Mouse (Mus musculus) liver, embryonic 14.5 days (tissue): ENCODE results near the gene Ms4a10. TPM values are rescaled to one million over a fixed set of nuclear protein-coding genes. Genes with fewer than 3 reads are reported as not detected.
A peak's percentile ranks its signal among the peaks of the same experiment; 100 is the strongest.

Experiments used
- ATAC-seq: fragments of 200-750 bp; cut with Nextera tagmentation; 2 replicates; pipeline ENCODE4 v1.8.0; 2017; ENCODE audit warnings: moderate number of reproducible peaks, mild to moderate bottlenecking, moderate library complexity; ENCODE audit not compliant: insufficient read depth
- DNase-seq, 3 experiments: peaks; one replicate each; pipeline ENCODE4 v3.0.0-alpha.2; 2012 to 2013; ENCODE audit warnings: low read depth in 3 of 3, low spot score in 3 of 3
- H3K27ac ChIP-seq: fragments of 300-500 bp; sonication (generic); 2 replicates; pipeline ENCODE4 v1.5.1; 2014; ENCODE audit warnings: moderate library complexity, mild to moderate bottlenecking, control low read depth, inconsistent platforms
- H3K27me3 ChIP-seq: fragments of 300-500 bp; sonication (generic); 2 replicates; pipeline ENCODE4 v1.6.1; 2014; ENCODE audit warnings: mild to moderate bottlenecking, low read length, moderate library complexity; ENCODE audit not compliant: control insufficient read depth, insufficient read depth
- H3K36me3 ChIP-seq: fragments of 300-500 bp; sonication (generic); replicated peaks from 2 replicates; pipeline ENCODE4 v1.6.1; 2014; ENCODE audit warnings: low read depth; ENCODE audit not compliant: control insufficient read depth, insufficient read depth
- H3K4me1 ChIP-seq, 2 experiments: fragments of 200-500 bp in 1 of 2; fragments of 300-500 bp in 1 of 2; sonication (generic) in 1 of 2; replicated peaks; 2 replicates each; pipeline ENCODE4 v1.6.1; 2012 to 2014; ENCODE audit warnings: antibody characterized with exemption in 1 of 2, inconsistent platforms in 1 of 2, low read length in 1 of 2; ENCODE audit not compliant: control insufficient read depth in 2 of 2, insufficient read depth in 2 of 2
- H3K4me2 ChIP-seq: fragments of 300-500 bp; sonication (generic); 2 replicates; pipeline ENCODE4 v1.6.1; 2014; ENCODE audit warnings: low read depth, mild to moderate bottlenecking, control low read depth, moderate library complexity
- H3K4me3 ChIP-seq, 2 experiments: fragments of 200-500 bp in 1 of 2; fragments of 300-500 bp in 1 of 2; sonication (generic) in 1 of 2; 2 replicates each; pipeline ENCODE4 v1.5.1; 2012 to 2014; ENCODE audit warnings: low read depth in 2 of 2, low read length in 2 of 2, mild to moderate bottlenecking in 2 of 2, control low read depth in 1 of 2, inconsistent platforms in 1 of 2, moderate library complexity in 1 of 2; ENCODE audit not compliant: insufficient read depth in 1 of 2
- H3K9ac ChIP-seq: fragments of 300-500 bp; sonication (generic); replicated peaks from 2 replicates; pipeline ENCODE4 v1.6.1; 2014; ENCODE audit warnings: mild to moderate bottlenecking, control low read depth, moderate library complexity
- H3K9me3 ChIP-seq: fragments of 300-500 bp; sonication (generic); 2 replicates; pipeline ENCODE4 v1.6.1; 2016; ENCODE audit warnings: low read length, mixed read lengths; ENCODE audit not compliant: control insufficient read depth
- CTCF ChIP-seq: IDR thresholded peaks from 2 replicates; pipeline ENCODE4 v1.5.1; 2016; ENCODE audit warnings: antibody characterized with exemption, low read depth, control low read depth
- EP300 ChIP-seq: IDR thresholded peaks from 2 replicates; pipeline ENCODE4 v1.6.1; 2016; ENCODE audit warnings: antibody characterized with exemption, low read depth
- WGBS: fragments of 180-500 bp; shearing (Covaris S2); extraction: QIAGEN DNeasy Blood & Tissue Kit; methylation state at CpG from one replicate; pipeline ENCODE4 v1.1.7; 2014; ENCODE audit not compliant: insufficient replicate concordance; 5-methylcytosine and 5-hydroxymethylcytosine counted together
- polyA plus RNA-seq, 2 experiments: library from polyadenylated mRNA; depleted of rRNA in 1 of 2; stranded (reverse) in 1 of 2; unstranded in 1 of 2; fragments of >200 nt; fragmentation: Nextera tagmentation in 1 of 2; extraction: Ambion mirVana in 1 of 2; gene quantifications; 2 replicates each; pipeline versions ENCODE4 v1.2.1 to v1.2.3; 2012 to 2014

Ms4a10 gene
- polyA plus RNA-seq, 2 experiments = 0.23 TPM; not detected in 1

DNA sequence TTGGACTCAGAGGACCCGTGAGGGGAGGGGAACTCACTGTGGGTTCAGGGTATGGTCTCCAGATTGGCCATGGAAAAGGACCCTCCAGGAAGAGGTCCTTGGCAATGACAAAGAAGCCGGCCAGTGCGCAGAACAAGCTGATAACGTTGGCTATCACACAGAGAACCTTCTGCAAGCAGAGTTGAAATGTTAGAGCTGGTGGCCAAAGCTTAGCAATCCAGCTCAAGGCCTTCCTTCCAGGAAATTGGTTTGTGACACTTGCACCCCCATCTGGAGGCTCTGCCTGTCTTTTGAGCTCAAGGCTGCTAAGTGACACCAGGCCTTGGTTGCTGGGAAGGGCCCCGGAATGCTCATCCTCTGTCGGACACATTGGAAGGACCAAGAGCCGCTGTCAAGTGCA is 8.7 kb downstream of the Ms4a10 start:
- no peak overlapping the region for H3K9ac ChIP-seq
- no peak for TF ChIP-seq CTCF
- no peak for TF ChIP-seq EP300
- no peak overlapping the region for H3K4me3 ChIP-seq
- H3K27ac ChIP-seq = no peak overlapping the region
- H3K36me3 ChIP-seq = no peaks in the 10 kb centered on the region
- DNase-seq (no peak), ATAC-seq (no peak)
- H3K27me3 ChIP-seq = no peaks in the 10 kb centered on the region
- 62% methylated on average over 7 of the region's 7 CpGs for WGBS
- H3K4me2 ChIP-seq = no peak overlapping the region
- no peaks in the 10 kb centered on the region for H3K9me3 ChIP-seq
- no peaks in the 10 kb centered on the region for H3K4me1 ChIP-seq

DNA sequence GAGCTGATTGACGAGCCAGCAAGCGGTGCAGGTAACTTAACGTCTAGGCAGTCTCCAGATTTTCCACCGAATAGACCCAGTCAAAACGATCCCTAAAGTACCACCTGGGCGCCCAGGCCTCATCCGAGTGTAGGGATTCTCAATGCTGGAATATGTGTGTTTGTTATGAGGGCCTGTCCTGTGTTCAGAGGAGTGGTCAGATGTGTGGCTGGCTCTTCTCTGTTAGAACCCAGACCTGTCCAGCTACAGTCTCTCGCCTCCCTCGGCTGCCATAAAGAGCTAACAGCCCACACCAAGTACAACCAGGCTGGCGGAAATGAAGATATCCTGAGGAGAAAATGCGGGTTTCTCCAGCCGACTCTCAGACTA is 14.5 kb downstream of the Ms4a10 start:
- DNase-seq (no peak), ATAC-seq (no peak)
- H3K9ac ChIP-seq = no peak overlapping the region
- H3K4me3 ChIP-seq = no peak overlapping the region
- no peaks in the 10 kb centered on the region for H3K36me3 ChIP-seq
- no peaks in the 10 kb centered on the region for H3K4me1 ChIP-seq
- 44% methylated on average over 12 of the region's 12 CpGs for WGBS
- TF ChIP-seq EP300 (no peak), CTCF (no peak)
- no peak overlapping the region for H3K27ac ChIP-seq
- no peaks in the 10 kb centered on the region for H3K9me3 ChIP-seq
- no peak overlapping the region for H3K4me2 ChIP-seq
- no peaks in the 10 kb centered on the region for H3K27me3 ChIP-seq

DNA sequence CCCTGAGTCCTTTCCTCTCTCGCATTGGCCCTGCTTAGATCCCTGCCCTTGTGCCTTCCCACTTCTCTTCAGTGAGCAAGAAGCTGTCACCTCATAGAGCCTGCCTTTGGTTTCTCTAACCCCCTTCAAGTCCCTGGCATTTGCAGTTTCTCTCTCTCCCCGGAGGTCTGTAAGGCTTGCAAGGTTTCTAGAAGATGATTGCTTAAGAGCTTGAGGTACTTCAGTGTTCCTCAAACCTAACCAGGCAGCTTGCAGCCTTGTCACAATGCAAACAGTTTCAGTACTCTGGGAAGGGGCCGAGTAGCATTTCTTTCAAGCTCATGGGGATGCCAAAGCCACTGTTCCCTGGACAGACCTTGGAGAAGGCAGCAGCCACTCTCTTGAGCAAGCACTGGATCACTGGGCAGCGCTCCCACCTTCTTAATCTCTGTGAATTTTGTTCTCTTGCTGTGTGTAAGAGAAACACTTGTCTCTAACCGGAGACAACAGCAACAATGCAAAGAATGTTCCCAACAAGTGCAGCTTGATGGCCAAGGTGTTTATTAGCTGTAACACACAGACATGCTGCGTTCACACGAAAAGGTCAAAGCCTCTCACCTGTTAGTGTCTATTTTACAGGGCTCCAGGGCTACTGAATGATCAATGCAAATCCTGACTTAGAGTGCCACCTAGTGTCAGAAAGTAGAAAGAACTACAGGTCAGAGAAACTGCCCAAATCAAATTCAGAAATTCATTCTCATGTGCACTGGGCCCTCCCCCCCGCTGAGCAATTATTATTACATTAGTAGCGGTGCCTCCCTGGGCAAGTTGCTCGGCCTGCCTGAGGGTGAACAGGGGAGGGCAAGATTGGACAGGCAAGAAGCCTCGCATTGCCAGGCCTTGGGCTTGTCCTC is 15.1 kb downstream of the Ms4a10 start:
- Histone ChIP-seq H3K27ac (no peak overlapping the region), H3K4me1 (no peaks in the 10 kb centered on the region), H3K9me3 (no peaks in the 10 kb centered on the region), H3K4me2 (no peak overlapping the region), H3K36me3 (no peaks in the 10 kb centered on the region), H3K4me3 (no peak overlapping the region), H3K27me3 (no peaks in the 10 kb centered on the region), H3K9ac (no peak overlapping the region)
- DNase-seq (peak in 2 of 3 experiments; percentile 45 to 59), ATAC-seq (no peak)
- TF ChIP-seq EP300 (no peak), CTCF (peak; percentile 73)
- WGBS = 26% methylated on average over 11 of the region's 11 CpGs

DNA sequence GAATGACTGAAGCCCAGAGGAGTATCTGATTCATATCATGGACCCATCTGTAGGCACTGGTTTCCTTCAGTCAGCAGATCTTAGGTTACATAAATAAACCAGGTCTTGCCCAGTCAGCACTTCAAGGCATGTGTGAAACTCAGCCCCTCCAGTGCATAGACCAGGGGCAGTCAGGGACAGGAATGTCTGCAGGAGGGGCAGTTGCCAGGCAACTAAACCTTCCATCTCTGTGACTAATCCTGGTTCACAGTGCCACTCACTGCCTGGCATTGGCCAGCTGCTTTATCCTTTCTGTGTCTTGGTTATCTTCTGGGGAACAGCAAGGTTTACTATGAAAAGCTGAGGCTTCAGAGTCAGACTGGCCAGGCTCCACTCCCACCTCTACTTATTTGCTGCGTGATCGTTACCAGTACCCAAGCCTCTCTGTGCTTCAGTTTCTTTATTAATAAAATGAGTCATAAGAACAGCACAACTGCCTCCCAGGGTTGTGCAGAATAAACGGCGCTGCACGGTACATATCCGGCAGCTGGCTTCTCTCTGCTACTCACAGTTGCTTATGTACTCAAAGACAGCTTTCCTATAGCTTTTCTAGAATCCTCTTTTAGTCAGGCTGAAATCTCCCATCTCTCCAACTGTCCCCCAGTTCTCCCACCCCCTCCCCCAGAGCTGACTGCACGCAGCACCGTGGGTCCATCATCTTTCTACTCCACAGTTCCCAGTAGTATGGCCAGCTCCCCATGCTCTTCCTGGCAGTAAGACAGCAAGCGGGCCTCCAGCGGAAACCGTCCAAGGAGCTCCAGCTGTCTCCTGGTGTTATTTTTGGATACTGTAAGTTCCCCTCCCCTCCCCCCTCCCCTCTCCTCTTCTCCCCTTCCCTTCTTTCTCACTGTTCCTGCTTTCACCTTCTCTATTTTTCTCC is 22.2 kb downstream of the Ms4a10 start:
- no peak for DNase-seq
- Histone ChIP-seq H3K27ac (no peak overlapping the region), H3K4me2 (no peak overlapping the region), H3K4me3 (no peak overlapping the region), H3K27me3 (no peaks in the 10 kb centered on the region), H3K4me1 (peaks cover 4 to 8% of the 10 kb centered on the region in 2 experiments; a peak in 2 of 4 replicates), H3K9me3 (no peaks in the 10 kb centered on the region), H3K9ac (no peak overlapping the region), H3K36me3 (no peaks in the 10 kb centered on the region)
- ATAC-seq = no peak
- no peak for TF ChIP-seq EP300
- TF ChIP-seq CTCF = no peak
- 63% methylated on average over 11 of the region's 11 CpGs for WGBS

DNA sequence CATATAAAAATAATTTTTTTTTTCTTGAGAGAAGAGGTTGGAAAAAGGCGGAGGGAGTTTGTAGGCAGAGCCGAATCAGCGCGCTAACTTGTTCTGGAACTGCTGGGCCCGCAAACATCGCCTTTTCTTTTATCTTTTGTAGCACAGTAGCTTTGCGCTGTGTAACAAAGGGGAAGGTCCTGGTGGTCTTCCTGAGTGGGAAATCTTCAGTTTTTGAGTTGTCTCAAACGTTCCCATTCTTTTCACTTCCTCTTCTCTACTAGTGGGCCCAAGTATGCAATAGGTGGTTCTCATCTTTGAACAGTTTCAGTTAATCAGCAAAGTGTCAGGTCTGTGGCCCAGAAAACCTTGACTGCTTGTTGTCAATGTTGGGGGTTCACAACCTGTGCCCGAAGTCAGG is 24.9 kb downstream of the Ms4a10 start:
- H3K9me3 ChIP-seq = no peaks in the 10 kb centered on the region
- ATAC-seq (peak; percentile 9; the same call in 1 of the 2 replicates), DNase-seq (no peak)

More for the DNA sequence above, 24.9 kb downstream of the Ms4a10 start:
- H3K9ac ChIP-seq = peak overlapping the region; percentile 55
- peak overlapping the region; percentile 45 to 75 for H3K4me3 ChIP-seq
- peak overlapping the region; percentile 40 for H3K27ac ChIP-seq
- TF ChIP-seq CTCF (no peak), EP300 (no peak)
- H3K27me3 ChIP-seq = no peaks in the 10 kb centered on the region
- peak overlapping the region; percentile 85 for H3K4me2 ChIP-seq
- peaks cover 4 to 17% of the 10 kb centered on the region in 2 experiments; a peak in 2 of 4 replicates for H3K4me1 ChIP-seq
- H3K36me3 ChIP-seq = peaks cover 6% of the 10 kb centered on the region
- 18% methylated on average over 9 of the region's 9 CpGs for WGBS
